Mouse (Mus musculus) embryonic fibroblast, embryonic 13.5 days (primary cell): ENCODE data around the gene Gpr31b.
"Not testable (repeated sequence)": the region's sequence is repeated elsewhere in the genome, so short reads cannot be mapped to it uniquely, and the experiment has no call there.

Experiments used
- CTCF ChIP-seq: IDR thresholded peaks from 2 replicates; pipeline ENCODE4 v1.5.1; 2011; ENCODE audit warnings: mild to moderate bottlenecking, control low read depth, low read length, moderate library complexity, borderline replicate concordance; ENCODE audit not compliant: insufficient read depth
- POLR2A ChIP-seq: IDR thresholded peaks from 2 replicates; pipeline ENCODE4 v1.6.1; 2011; ENCODE audit warnings: low read depth, mild to moderate bottlenecking, control low read depth, low read length, moderate library complexity

GRCm38 (mm10) chr17:13092960-13093359 is 40.9 kb upstream of the Gpr31b start:
- not testable (repeated sequence) for TF ChIP-seq CTCF, POLR2A
